Mouse (Mus musculus) bone marrow, adult 2 months (tissue): Measurements from ENCODE around the gene Myo15b.

Experiments
- CTCF ChIP-seq: fragments of 200-500 bp; IDR thresholded peaks from 2 replicates; pipeline ENCODE4 v1.5.1; 2011; ENCODE audit warnings: low read length, control low read depth; ENCODE audit not compliant: control insufficient read depth, insufficient read depth
- POLR2A ChIP-seq: fragments of 200-500 bp; IDR thresholded peaks from 2 replicates; pipeline ENCODE4 v1.6.1; 2011; ENCODE audit warnings: low read depth, mild to moderate bottlenecking, control low read depth, low read length, borderline replicate concordance; ENCODE audit not compliant: control insufficient read depth

- no peak for TF ChIP-seq CTCF
- no peak for TF ChIP-seq POLR2A
These were observed 3.5 kb upstream of the Myo15b start for GRCm38 (mm10) chr11:115854674-115855073.
